Comparison of ENCODE assay signal across 8 mouse cellular contexts in genomic region chr7:29307350-29308104, GRCm38 (mm10). TPM values are rescaled to one million over a fixed set of nuclear protein-coding genes. Genes with fewer than 3 reads are reported as not detected.
A peak's percentile ranks its signal among the peaks of the same experiment; 100 is the strongest.
DNase-seq lines count a peak whose midpoint lies in the region; ATAC-seq and TF ChIP-seq lines count a peak whose summit lies in the region.

No protein-coding gene starts in this region.

- peaks cover 39% of the 10 kb centered on the region for H3K4me1 ChIP-seq in heart, embryonic 12.5 days (replicated peaks)
- H3K4me1 ChIP-seq in kidney, embryonic 16.5 days (ENCODE audit: insufficient read depth, low read length): peaks cover 42% of the 10 kb centered on the region
- peaks cover 9% of the 10 kb centered on the region for H3K4me1 ChIP-seq in liver, adult 2 months (ENCODE audit: control insufficient read depth, insufficient read depth, low read length)
- peaks cover 38% of the 10 kb centered on the region for H3K4me1 ChIP-seq in stomach, embryonic 15.5 days

- H3K36me3 ChIP-seq in heart, embryonic 12.5 days: no peaks in the 10 kb centered on the region
- no peaks in the 10 kb centered on the region for H3K36me3 ChIP-seq in kidney, embryonic 16.5 days (ENCODE audit: insufficient read depth, low read length)
- H3K36me3 ChIP-seq in liver, adult 2 months (ENCODE audit: control insufficient read depth, insufficient read depth, low read length): no peaks in the 10 kb centered on the region
- no peaks in the 10 kb centered on the region for H3K36me3 ChIP-seq in stomach, embryonic 15.5 days

- TF ChIP-seq POLR2A in brain, embryonic 14.5 days (IDR thresholded peaks at IDR 0.05; ENCODE audit: borderline replicate concordance, extremely low read depth, insufficient read depth, insufficient read length, poor library complexity, severe bottlenecking): peak; percentile 60; the same call in 1 of the 2 replicates
- TF ChIP-seq POLR2A in liver, adult 2 months (IDR thresholded peaks at IDR 0.05; ENCODE audit: extremely low read depth, insufficient read depth, low read length): no peak

- no peak overlapping the region for H3K27ac ChIP-seq in heart, embryonic 12.5 days (ENCODE audit: poor library complexity, severe bottlenecking)
- no peak overlapping the region for H3K27ac ChIP-seq in kidney, embryonic 16.5 days (ENCODE audit: low read length)
- H3K27ac ChIP-seq in liver, adult 2 months (replicated peaks; ENCODE audit: insufficient read depth, low read depth, low read length): no peak overlapping the region
- peak overlapping the region; percentile 52; the same call in 1 of the 2 replicates for H3K27ac ChIP-seq in stomach, embryonic 15.5 days

- WGBS in heart, embryonic 12.5 days: 1% methylated on average over 42 of the region's 42 CpGs
- 2% methylated on average over 42 of the region's 42 CpGs for WGBS in kidney, embryonic 16.5 days
- 4% methylated on average over 42 of the region's 42 CpGs for WGBS in liver, adult 2 months
- WGBS in stomach, embryonic 15.5 days: 2% methylated on average over 42 of the region's 42 CpGs

- no peaks in the 10 kb centered on the region for H3K79me2 ChIP-seq in liver, adult 2 months (ENCODE audit: control insufficient read depth, insufficient read depth, low read length)

- peak; percentile 52 for DNase-seq in B cell, adult 2 months
- DNase-seq in brain, embryonic 14.5 days (ENCODE audit: low read depth): peak; percentile 96
- peak; percentile 51 for DNase-seq in liver, adult 2 months (ENCODE audit: extremely low read depth, low read depth, low spot score)
- peak; percentile 67 for DNase-seq in naive thymus-derived CD4-positive, alpha-beta T cell, adult 2 months (ENCODE audit: low read depth)

- H3K27me3 ChIP-seq in heart, embryonic 12.5 days (replicated peaks): peaks cover 80% of the 10 kb centered on the region
- peaks cover 57% of the 10 kb centered on the region for H3K27me3 ChIP-seq in kidney, embryonic 16.5 days (ENCODE audit: insufficient read depth, low read length)
- peaks cover 16% of the 10 kb centered on the region for H3K27me3 ChIP-seq in liver, adult 2 months (ENCODE audit: control insufficient read depth, insufficient read depth, low read length)
- peaks cover 24% of the 10 kb centered on the region for H3K27me3 ChIP-seq in stomach, embryonic 15.5 days (replicated peaks)

- H3K9me3 ChIP-seq in heart, embryonic 12.5 days (replicated peaks): no peaks in the 10 kb centered on the region
- H3K9me3 ChIP-seq in kidney, embryonic 16.5 days (ENCODE audit: low read length): no peaks in the 10 kb centered on the region
- H3K9me3 ChIP-seq in stomach, embryonic 15.5 days: no peaks in the 10 kb centered on the region

- no peak for TF ChIP-seq CTCF in brain, embryonic 14.5 days (IDR thresholded peaks at IDR 0.05; ENCODE audit: borderline replicate concordance, extremely low read depth, insufficient read depth, insufficient read length)
- no peak for TF ChIP-seq CTCF in liver, adult 2 months (IDR thresholded peaks at IDR 0.05; ENCODE audit: low read depth, low read length)

- ATAC-seq in erythroblast, adult 5-6 weeks (replicated peaks; ENCODE audit: low FRiP score, poor library complexity, severe bottlenecking): peak; percentile 46; the same call in 1 of the 2 replicates
- ATAC-seq in heart, embryonic 12.5 days (ENCODE audit: insufficient number of reproducible peaks, low FRiP score): peak; percentile 87
- ATAC-seq in kidney, embryonic 16.5 days (ENCODE audit: low FRiP score, low TSS enrichment): peak; percentile 86
- peak; percentile 78 for ATAC-seq in stomach, embryonic 15.5 days (ENCODE audit: insufficient read depth, low FRiP score, low read depth)

- H3K9ac ChIP-seq in heart, embryonic 12.5 days: peak overlapping the region; percentile 68
- peak overlapping the region; percentile 66 for H3K9ac ChIP-seq in kidney, embryonic 16.5 days (replicated peaks; ENCODE audit: low read length)
- peak overlapping the region; percentile 27 for H3K9ac ChIP-seq in liver, adult 2 months (ENCODE audit: low read depth, low read length)
- H3K9ac ChIP-seq in stomach, embryonic 15.5 days: no peak overlapping the region

- H3K4me3 ChIP-seq in heart, embryonic 12.5 days: peak overlapping the region; percentile 70
- peak overlapping the region; percentile 76 for H3K4me3 ChIP-seq in kidney, embryonic 16.5 days (ENCODE audit: low read length)
- H3K4me3 ChIP-seq in liver, adult 2 months (ENCODE audit: insufficient read depth, low read depth, low read length): peak overlapping the region; percentile 58
- H3K4me3 ChIP-seq in stomach, embryonic 15.5 days (replicated peaks): peak overlapping the region; percentile 69

- peak overlapping the region; percentile 98 for H3K4me2 ChIP-seq in heart, embryonic 12.5 days
- H3K4me2 ChIP-seq in kidney, embryonic 16.5 days (replicated peaks; ENCODE audit: low read depth, low read length): peak overlapping the region; percentile 97
- H3K4me2 ChIP-seq in stomach, embryonic 15.5 days: peak overlapping the region; percentile 96

RNA-seq across cellular contexts. Expression of gene Dpf1, which starts 3.8 kb away (rescaled TPM):
- 111 and 157 TPM in 2 replicates for polyA plus RNA-seq in brain, embryonic 14.5 days (2012; rRNA removed)
- total RNA-seq in erythroblast, adult 5-6 weeks (2015; ENCODE audit: low replicate concordance): not detected in 2 replicates
- not detected in 2 replicates for total RNA-seq in erythroblast, adult 5-6 weeks (2017; ENCODE audit: low replicate concordance)
- polyA plus RNA-seq in heart, embryonic 12.5 days (2016; fragmentation: Nextera tagmentation; extraction: Ambion mirVana): 2.2 TPM in 2 replicates
- polyA plus RNA-seq in kidney, embryonic 16.5 days (2015; fragmentation: Nextera tagmentation; extraction: Ambion mirVana): 3.0 and 3.5 TPM in 2 replicates
- total RNA-seq in liver, adult 2 months (2014; rRNA removed): 0.13 TPM in 1 of 2 replicates, not detected in the other
- polyA plus RNA-seq in liver, adult 2 months (2012; rRNA removed): 0.05 and 0.28 TPM in 2 replicates
- 7.6 and 8.2 TPM in 2 replicates for polyA plus RNA-seq in stomach, embryonic 15.5 days (2015; fragmentation: Nextera tagmentation; extraction: Ambion mirVana)

RNA-seq across cellular contexts. Expression of gene Ppp1r14a, which starts 18.4 kb away (rescaled TPM):
- polyA plus RNA-seq in brain, embryonic 14.5 days (2012; rRNA removed): 5.0 and 8.7 TPM in 2 replicates
- not detected in 2 replicates for total RNA-seq in erythroblast, adult 5-6 weeks (2015; ENCODE audit: low replicate concordance)
- not detected in 2 replicates for total RNA-seq in erythroblast, adult 5-6 weeks (2017; ENCODE audit: low replicate concordance)
- 13.2 and 13.9 TPM in 2 replicates for polyA plus RNA-seq in heart, embryonic 12.5 days (2016; fragmentation: Nextera tagmentation; extraction: Ambion mirVana)
- polyA plus RNA-seq in kidney, embryonic 16.5 days (2015; fragmentation: Nextera tagmentation; extraction: Ambion mirVana): 19.6 and 25.1 TPM in 2 replicates
- 1.0 and 1.7 TPM in 2 replicates for total RNA-seq in liver, adult 2 months (2014; rRNA removed)
- polyA plus RNA-seq in liver, adult 2 months (2012; rRNA removed): 5.0 and 11.3 TPM in 2 replicates
- polyA plus RNA-seq in stomach, embryonic 15.5 days (2015; fragmentation: Nextera tagmentation; extraction: Ambion mirVana): 42.7 and 56.7 TPM in 2 replicates

RNA-seq across cellular contexts. Expression of gene Spint2, which starts 25.8 kb away (rescaled TPM):
- polyA plus RNA-seq in brain, embryonic 14.5 days (2012; rRNA removed): 43.0 and 43.8 TPM in 2 replicates
- total RNA-seq in erythroblast, adult 5-6 weeks (2015; ENCODE audit: low replicate concordance): 15.5 and 18.8 TPM in 2 replicates
- total RNA-seq in erythroblast, adult 5-6 weeks (2017; ENCODE audit: low replicate concordance): 6.8 and 7.6 TPM in 2 replicates
- polyA plus RNA-seq in heart, embryonic 12.5 days (2016; fragmentation: Nextera tagmentation; extraction: Ambion mirVana): 87.7 and 90.4 TPM in 2 replicates
- 270 and 295 TPM in 2 replicates for polyA plus RNA-seq in kidney, embryonic 16.5 days (2015; fragmentation: Nextera tagmentation; extraction: Ambion mirVana)
- total RNA-seq in liver, adult 2 months (2014; rRNA removed): 24.8 and 28.9 TPM in 2 replicates
- polyA plus RNA-seq in liver, adult 2 months (2012; rRNA removed): 120 and 133 TPM in 2 replicates
- 525 and 574 TPM in 2 replicates for polyA plus RNA-seq in stomach, embryonic 15.5 days (2015; fragmentation: Nextera tagmentation; extraction: Ambion mirVana)

RNA-seq across cellular contexts. Expression of gene 2200002D01Rik, which starts 59.3 kb away (rescaled TPM):
- 0.19 and 0.40 TPM in 2 replicates for polyA plus RNA-seq in brain, embryonic 14.5 days (2012; rRNA removed)
- total RNA-seq in erythroblast, adult 5-6 weeks (2015; ENCODE audit: low replicate concordance): not detected in 2 replicates
- 2.5 TPM in 1 of 2 replicates, not detected in the other for total RNA-seq in erythroblast, adult 5-6 weeks (2017; ENCODE audit: low replicate concordance)
- 9.2 and 11.7 TPM in 2 replicates for polyA plus RNA-seq in heart, embryonic 12.5 days (2016; fragmentation: Nextera tagmentation; extraction: Ambion mirVana)
- polyA plus RNA-seq in kidney, embryonic 16.5 days (2015; fragmentation: Nextera tagmentation; extraction: Ambion mirVana): 7.5 and 8.5 TPM in 2 replicates
- total RNA-seq in liver, adult 2 months (2014; rRNA removed): 2.3 and 6.9 TPM in 2 replicates
- 5.2 and 7.4 TPM in 2 replicates for polyA plus RNA-seq in liver, adult 2 months (2012; rRNA removed)
- polyA plus RNA-seq in stomach, embryonic 15.5 days (2015; fragmentation: Nextera tagmentation; extraction: Ambion mirVana): 67.4 and 70.6 TPM in 2 replicates

Comparison
In these comparisons a context has a peak if more than half of its experiments do, and no peak if none do; other contexts are left out.
1. RNA of gene Dpf1, which starts 3.8 kb away (polyA plus RNA-seq): 111 to 157 TPM in brain, embryonic 14.5 days; 7.6 to 8.2 TPM in stomach, embryonic 15.5 days, 3.0 to 3.5 TPM in kidney, embryonic 16.5 days, 2.2 TPM in heart, embryonic 12.5 days and 0.05 to 0.28 TPM in liver, adult 2 months; every median in the first group is over 10 times any median in the second.
2. Peak in every context shown above with its lines, with median percentiles within 50 percentile points of each other: DNase-seq, ATAC-seq, H3K4me2 ChIP-seq and H3K4me3 ChIP-seq.